Mouse (Mus musculus): Measurements from ENCODE around the gene Olfr494. TPM values are rescaled to one million over a fixed set of nuclear protein-coding genes. Genes with fewer than 3 reads are reported as not detected.

Olfr494 gene
- not detected in 2 replicates for polyA plus RNA-seq (2014; fragmentation: Nextera tagmentation; extraction: Ambion mirVana)

DNA sequence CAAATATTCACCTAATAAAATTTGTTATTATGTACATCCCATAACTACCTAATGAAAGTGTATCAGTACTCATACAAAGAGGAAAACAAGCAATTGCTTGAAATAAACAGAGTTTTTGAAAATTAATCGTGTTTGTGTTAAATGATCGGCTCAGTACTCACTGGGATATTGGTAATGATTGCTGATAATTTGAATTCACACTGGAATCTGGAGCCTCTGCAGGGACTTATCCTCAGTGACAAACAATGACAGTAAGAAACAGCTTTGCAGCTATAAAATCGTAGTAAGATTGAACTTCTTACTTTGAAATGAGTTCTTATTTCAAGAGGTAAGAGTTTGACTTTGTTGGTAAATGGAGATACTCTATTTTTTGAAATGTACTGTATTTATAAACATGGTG, at the start of gene Olfr494:
Olfr494 (plus strand) TSS at position 301 of the 400 bp plus-strand sequence.
- H3K36me3 ChIP-seq (ENCODE audit: control insufficient read depth, insufficient read depth, low read length), result no peaks in the 10 kb centered on the region
- no peak within 1 kb of the TSS for H3K27ac ChIP-seq (ENCODE audit: low read depth)
- WGBS, result 77% methylated on average over 3 of the region's 3 CpGs
- no peak within 1 kb of the TSS for H3K9ac ChIP-seq (ENCODE audit: low read length)
- no peaks in the 10 kb centered on the region for H3K27me3 ChIP-seq (replicated peaks; ENCODE audit: control insufficient read depth, insufficient read depth, low read length)
- no peaks in the 10 kb centered on the region for H3K4me1 ChIP-seq (replicated peaks; ENCODE audit: control insufficient read depth, insufficient read depth, low read length)
- no peak within 1 kb of the TSS for H3K4me3 ChIP-seq (ENCODE audit: low read depth, low read length)
- DNase-seq (ENCODE audit: low spot score), result no peak
- no peak within 1 kb of the TSS for H3K4me2 ChIP-seq (ENCODE audit: low read length)
- H3K9me3 ChIP-seq (ENCODE audit: control insufficient read depth, low read length), result no peaks in the 10 kb centered on the region
- no peak for ATAC-seq (replicated peaks; ENCODE audit: low FRiP score, low TSS enrichment, low read depth)

- Histone ChIP-seq H3K4me1 (replicated peaks; ENCODE audit: control insufficient read depth, insufficient read depth, low read length) (no peaks in the 10 kb centered on the region), H3K27me3 (replicated peaks; ENCODE audit: control insufficient read depth, insufficient read depth, low read length) (no peaks in the 10 kb centered on the region), H3K27ac (ENCODE audit: low read depth) (no peak within 1 kb of the TSS), H3K4me2 (ENCODE audit: low read length) (no peak within 1 kb of the TSS), H3K9me3 (ENCODE audit: control insufficient read depth, low read length) (no peaks in the 10 kb centered on the region), H3K36me3 (ENCODE audit: control insufficient read depth, insufficient read depth, low read length) (no peaks in the 10 kb centered on the region), H3K4me3 (ENCODE audit: low read depth, low read length) (no peak within 1 kb of the TSS), H3K9ac (ENCODE audit: low read length) (no peak within 1 kb of the TSS)
- ATAC-seq (replicated peaks; ENCODE audit: low FRiP score, low TSS enrichment, low read depth) (no peak), DNase-seq (ENCODE audit: low spot score) (no peak)
- WGBS, result 79% methylated on average over 2 of the region's 2 CpGs
Measured at GRCm38 (mm10) chr7:108323574-108323973, 41.6 kb upstream of the Olfr494 start, which contains the start of gene Olfr492. Gene Olfr492, minus strand, starts transcription at chr7:108323674.

DNA sequence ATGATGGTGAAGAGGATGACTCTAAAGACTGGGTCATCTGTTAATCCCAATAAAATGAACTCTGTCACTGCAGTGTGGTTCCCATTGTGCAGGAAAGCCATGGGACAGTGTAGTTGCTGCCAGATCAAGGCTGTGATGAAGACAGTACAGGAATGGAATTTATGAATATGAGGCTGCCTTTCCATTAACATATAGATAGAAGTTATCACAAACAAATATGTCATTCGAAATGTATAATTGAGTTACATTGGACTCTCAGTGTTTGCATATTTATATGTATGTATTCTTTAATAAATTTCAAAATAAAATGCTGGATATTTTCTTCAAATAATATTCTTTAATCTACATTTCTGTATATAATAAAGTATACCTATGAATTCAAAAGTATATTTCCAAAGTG, 18.3 kb upstream of the Olfr494 start, which contains the start of gene Olfr493:
Olfr493 (minus strand) TSS at position 101 of the 400 bp plus-strand sequence.
- Histone ChIP-seq H3K9me3 (ENCODE audit: control insufficient read depth, low read length) (no peaks in the 10 kb centered on the region), H3K4me3 (ENCODE audit: low read depth, low read length) (no peak within 1 kb of the TSS), H3K9ac (ENCODE audit: low read length) (no peak within 1 kb of the TSS), H3K4me2 (ENCODE audit: low read length) (no peak within 1 kb of the TSS), H3K36me3 (ENCODE audit: control insufficient read depth, insufficient read depth, low read length) (no peaks in the 10 kb centered on the region), H3K4me1 (replicated peaks; ENCODE audit: control insufficient read depth, insufficient read depth, low read length) (no peaks in the 10 kb centered on the region), H3K27me3 (replicated peaks; ENCODE audit: control insufficient read depth, insufficient read depth, low read length) (no peaks in the 10 kb centered on the region), H3K27ac (ENCODE audit: low read depth) (no peak within 1 kb of the TSS)
- WGBS, result 60% methylated on average over 1 of the region's 1 CpGs
- ATAC-seq (replicated peaks; ENCODE audit: low FRiP score, low TSS enrichment, low read depth) (no peak), DNase-seq (ENCODE audit: low spot score) (no peak)

GRCm38 (mm10) chr7:108392867-108393266, 27.7 kb downstream of the Olfr494 start, which contains the start of gene Olfr495:
Gene Olfr495, plus strand, starts transcription at chr7:108393167.
- H3K9ac ChIP-seq (ENCODE audit: low read length), result no peak within 1 kb of the TSS
- H3K4me3 ChIP-seq (ENCODE audit: low read depth, low read length), result no peak within 1 kb of the TSS
- no peaks in the 10 kb centered on the region for H3K36me3 ChIP-seq (ENCODE audit: control insufficient read depth, insufficient read depth, low read length)
- no peak within 1 kb of the TSS for H3K27ac ChIP-seq (ENCODE audit: low read depth)
- no peak for DNase-seq (ENCODE audit: low spot score)
- H3K9me3 ChIP-seq (ENCODE audit: control insufficient read depth, low read length), result no peaks in the 10 kb centered on the region
- ATAC-seq (replicated peaks; ENCODE audit: low FRiP score, low TSS enrichment, low read depth), result no peak
- H3K4me1 ChIP-seq (replicated peaks; ENCODE audit: control insufficient read depth, insufficient read depth, low read length), result no peaks in the 10 kb centered on the region
- WGBS, result 63% methylated on average over 1 of the region's 1 CpGs
- H3K4me2 ChIP-seq (ENCODE audit: low read length), result no peak within 1 kb of the TSS
- no peaks in the 10 kb centered on the region for H3K27me3 ChIP-seq (replicated peaks; ENCODE audit: control insufficient read depth, insufficient read depth, low read length)

Other genes starting within 250 kb of the Olfr494 start
- not detected in 2 replicates for gene Olfr484, start 237.9 kb upstream of the Olfr494 start, polyA plus RNA-seq (2014; fragmentation: Nextera tagmentation; extraction: Ambion mirVana)
- gene Olfr485, start 205.5 kb upstream of the Olfr494 start, polyA plus RNA-seq (2014; fragmentation: Nextera tagmentation; extraction: Ambion mirVana), result not detected in 2 replicates
- gene Olfr486, start 192.6 kb upstream of the Olfr494 start, polyA plus RNA-seq (2014; fragmentation: Nextera tagmentation; extraction: Ambion mirVana), result not detected in 2 replicates
- gene Olfr487, start 150.7 kb upstream of the Olfr494 start, polyA plus RNA-seq (2014; fragmentation: Nextera tagmentation; extraction: Ambion mirVana), result not detected in 2 replicates
- not detected in 2 replicates for gene Olfr488, start 107.0 kb upstream of the Olfr494 start, polyA plus RNA-seq (2014; fragmentation: Nextera tagmentation; extraction: Ambion mirVana)
- gene Olfr490, start 76.4 kb upstream of the Olfr494 start, polyA plus RNA-seq (2014; fragmentation: Nextera tagmentation; extraction: Ambion mirVana), result not detected in 2 replicates
- gene Olfr491, start 51.9 kb upstream of the Olfr494 start, polyA plus RNA-seq (2014; fragmentation: Nextera tagmentation; extraction: Ambion mirVana), result not detected in 2 replicates
- gene Olfr492, start 41.7 kb upstream of the Olfr494 start, polyA plus RNA-seq (2014; fragmentation: Nextera tagmentation; extraction: Ambion mirVana), result not detected in 2 replicates
- not detected in 2 replicates for gene Olfr493, start 18.4 kb upstream of the Olfr494 start, polyA plus RNA-seq (2014; fragmentation: Nextera tagmentation; extraction: Ambion mirVana)
- gene Olfr495, start 27.8 kb downstream of the Olfr494 start, polyA plus RNA-seq (2014; fragmentation: Nextera tagmentation; extraction: Ambion mirVana), result not detected in 2 replicates
- gene Olfr497, start 55.1 kb downstream of the Olfr494 start, polyA plus RNA-seq (2014; fragmentation: Nextera tagmentation; extraction: Ambion mirVana), result not detected in 2 replicates
- not detected in 2 replicates for gene Olfr498, start 100.0 kb downstream of the Olfr494 start, polyA plus RNA-seq (2014; fragmentation: Nextera tagmentation; extraction: Ambion mirVana)
- gene Olfr502, start 159.7 kb downstream of the Olfr494 start, polyA plus RNA-seq (2014; fragmentation: Nextera tagmentation; extraction: Ambion mirVana), result not detected in 2 replicates
- not detected in 2 replicates for gene Olfr503, start 179.2 kb downstream of the Olfr494 start, polyA plus RNA-seq (2014; fragmentation: Nextera tagmentation; extraction: Ambion mirVana)
- not detected in 2 replicates for gene Olfr504, start 200.5 kb downstream of the Olfr494 start, polyA plus RNA-seq (2014; fragmentation: Nextera tagmentation; extraction: Ambion mirVana)
- gene Olfr506, start 245.5 kb downstream of the Olfr494 start, polyA plus RNA-seq (2014; fragmentation: Nextera tagmentation; extraction: Ambion mirVana), result 0.05 TPM in 1 of 2 replicates, not detected in the other